Mouse (Mus musculus) hindbrain, embryonic 16.5 days (tissue): Measurements from ENCODE around the gene BC035044. TPM values are rescaled to one million over a fixed set of nuclear protein-coding genes. Genes with fewer than 3 reads are reported as not detected.

ENCODE experiments used
- ATAC-seq: fragments of 200-750 bp; cut with Nextera tagmentation; 2 replicates; pipeline ENCODE4 v1.8.0; 2017; ENCODE audit warnings: moderate TSS enrichment, moderate library complexity
- H3K27ac ChIP-seq: fragments of 300-500 bp; sonication (generic); 2 replicates; pipeline ENCODE4 v1.5.1; 2014; ENCODE audit warnings: low read depth, mild to moderate bottlenecking, control low read depth, low read length, moderate library complexity
- H3K27me3 ChIP-seq: fragments of 300-500 bp; sonication (generic); replicated peaks from 2 replicates; pipeline ENCODE4 v1.6.1; 2014; ENCODE audit warnings: low read length; ENCODE audit not compliant: control insufficient read depth, insufficient read depth
- H3K36me3 ChIP-seq: fragments of 300-500 bp; sonication (generic); 2 replicates; pipeline ENCODE4 v1.6.1; 2014; ENCODE audit warnings: mild to moderate bottlenecking, low read length, moderate library complexity, mixed read lengths; ENCODE audit not compliant: control insufficient read depth, insufficient read depth
- H3K4me1 ChIP-seq: fragments of 300-500 bp; sonication (generic); 2 replicates; pipeline ENCODE4 v1.6.1; 2014; ENCODE audit warnings: low read depth, low read length; ENCODE audit not compliant: control insufficient read depth, insufficient read depth
- H3K4me2 ChIP-seq: fragments of 300-500 bp; sonication (generic); 2 replicates; pipeline ENCODE4 v1.6.1; 2014; ENCODE audit warnings: mild to moderate bottlenecking, low read length, control low read depth, moderate library complexity
- H3K4me3 ChIP-seq: fragments of 300-500 bp; sonication (generic); 2 replicates; pipeline ENCODE4 v1.5.1; 2014; ENCODE audit warnings: mild to moderate bottlenecking, low read length, control low read depth, moderate library complexity
- H3K9ac ChIP-seq: fragments of 300-500 bp; sonication (generic); 2 replicates; pipeline ENCODE4 v1.6.1; 2014; ENCODE audit warnings: low read depth, mild to moderate bottlenecking, control low read depth, low read length, moderate library complexity
- H3K9me3 ChIP-seq: fragments of 300-500 bp; sonication (generic); 2 replicates; pipeline ENCODE4 v1.6.1; 2014; ENCODE audit warnings: mild to moderate bottlenecking, low read length, moderate library complexity; ENCODE audit not compliant: control insufficient read depth
- whole genome bisulfite sequencing: fragments of 180-500 bp; shearing (Covaris S2); extraction: QIAGEN DNeasy Blood & Tissue Kit; methylation state at CpG from one replicate; pipeline ENCODE4 v1.1.7; 2014; 5-methylcytosine and 5-hydroxymethylcytosine counted together
- polyA plus RNA-seq: library from polyadenylated mRNA; unstranded; fragments of >200 nt; fragmentation: Nextera tagmentation; extraction: Ambion mirVana; gene quantifications from 2 replicates; pipeline ENCODE4 v1.2.1, GENCODE M21; 2015

BC035044 gene
- polyA plus RNA-seq, 1 experiment from 2014 or later = 0.49 TPM

GRCm38 (mm10) chr6:128854024-128854820 is 36.7 kb downstream of the BC035044 start:
- Histone ChIP-seq H3K36me3 (no peaks in the 10 kb centered on the region), H3K27ac (no peak overlapping the region), H3K9me3 (no peaks in the 10 kb centered on the region), H3K4me1 (no peaks in the 10 kb centered on the region), H3K9ac (no peak overlapping the region), H3K27me3 (no peaks in the 10 kb centered on the region), H3K4me2 (peak overlapping the region; percentile 10), H3K4me3 (no peak overlapping the region)
- 44% methylated on average over 12 of the region's 12 CpGs for WGBS
- ATAC-seq = peak; percentile 66; the same call in 1 of the 2 replicates

DNA sequence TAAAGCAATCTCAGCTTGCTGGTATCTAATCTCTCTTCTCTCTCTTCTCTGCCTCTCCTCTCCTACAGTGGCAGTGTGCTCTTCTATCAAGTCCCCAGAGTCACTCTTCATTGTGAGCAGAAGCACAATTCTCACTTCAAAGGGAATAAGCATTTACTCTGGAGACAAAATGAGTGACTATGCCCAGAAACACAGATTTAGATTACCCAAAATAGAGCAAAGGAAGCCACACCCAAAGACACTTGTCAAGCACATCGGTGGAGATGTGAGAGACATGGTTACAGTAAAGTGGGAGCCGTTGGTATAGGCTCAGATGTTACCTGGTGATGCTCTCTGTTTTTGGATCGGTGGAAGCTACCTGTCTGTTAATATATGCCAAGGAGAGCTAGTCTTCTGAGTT is 38.2 kb downstream of the BC035044 start:
- no peaks in the 10 kb centered on the region for H3K9me3 ChIP-seq
- H3K27ac ChIP-seq = no peak overlapping the region
- H3K27me3 ChIP-seq = no peaks in the 10 kb centered on the region
- WGBS = 80% methylated on average over 3 of the region's 3 CpGs
- H3K9ac ChIP-seq = no peak overlapping the region
- H3K36me3 ChIP-seq = no peaks in the 10 kb centered on the region
- no peaks in the 10 kb centered on the region for H3K4me1 ChIP-seq
- H3K4me3 ChIP-seq = no peak overlapping the region
- no peak overlapping the region for H3K4me2 ChIP-seq
- no peak for ATAC-seq

DNA sequence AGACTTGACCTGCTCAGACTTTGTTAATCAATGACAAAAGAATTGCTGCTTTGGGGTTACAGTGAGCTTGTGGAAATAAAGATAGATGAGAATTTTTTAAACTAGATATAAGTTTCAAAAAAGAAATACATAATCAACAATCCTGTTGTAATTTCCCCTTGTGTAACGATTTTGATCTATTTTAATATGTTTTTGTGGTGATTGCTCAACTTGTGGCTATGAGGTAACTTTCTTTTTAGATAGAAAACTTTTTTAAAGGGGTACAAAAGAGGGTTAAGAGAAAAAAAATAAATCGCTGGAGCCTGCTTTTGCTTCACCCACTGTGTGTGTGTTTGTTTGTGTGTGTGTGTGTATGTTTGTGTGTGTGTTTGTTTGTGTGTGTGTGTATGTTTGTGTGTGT is 39.8 kb downstream of the BC035044 start:
- H3K9me3 ChIP-seq = no peaks in the 10 kb centered on the region
- H3K36me3 ChIP-seq = no peaks in the 10 kb centered on the region
- no peaks in the 10 kb centered on the region for H3K27me3 ChIP-seq
- no peak overlapping the region for H3K4me3 ChIP-seq
- no peak overlapping the region for H3K4me2 ChIP-seq
- no peaks in the 10 kb centered on the region for H3K4me1 ChIP-seq
- H3K9ac ChIP-seq = no peak overlapping the region
- no peak for ATAC-seq
- H3K27ac ChIP-seq = no peak overlapping the region
- 92% methylated on average over 2 of the region's 2 CpGs for WGBS

DNA sequence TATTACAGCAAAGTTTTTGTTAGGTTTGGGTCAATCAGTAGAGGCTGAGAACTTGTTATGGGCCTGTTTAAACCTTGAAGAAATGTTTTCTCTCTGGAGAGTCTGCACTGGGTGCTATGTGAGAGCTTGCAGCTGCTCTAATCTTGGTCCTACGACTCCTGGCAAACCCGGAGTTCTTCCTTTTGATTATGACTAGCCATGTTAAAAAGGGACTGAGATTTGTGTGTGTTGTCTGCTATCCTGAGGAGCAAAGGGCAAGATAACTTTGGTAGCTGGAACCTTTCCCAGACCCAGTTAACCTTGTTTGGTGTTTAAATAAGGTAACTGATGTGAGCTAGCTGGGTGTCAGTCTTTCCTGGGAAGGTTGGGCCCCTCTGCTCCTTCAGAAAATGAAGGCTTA is 40.3 kb downstream of the BC035044 start:
- H3K9ac ChIP-seq = no peak overlapping the region
- H3K27me3 ChIP-seq = no peaks in the 10 kb centered on the region
- no peaks in the 10 kb centered on the region for H3K9me3 ChIP-seq
- no peak overlapping the region for H3K4me2 ChIP-seq
- no peaks in the 10 kb centered on the region for H3K4me1 ChIP-seq
- no peak for ATAC-seq
- no peak overlapping the region for H3K4me3 ChIP-seq
- H3K36me3 ChIP-seq = no peaks in the 10 kb centered on the region
- WGBS = 77% methylated on average over 2 of the region's 2 CpGs
- no peak overlapping the region for H3K27ac ChIP-seq

- Histone ChIP-seq H3K4me2 (no peak overlapping the region), H3K9ac (no peak overlapping the region), H3K36me3 (no peaks in the 10 kb centered on the region), H3K27me3 (no peaks in the 10 kb centered on the region), H3K27ac (no peak overlapping the region), H3K4me3 (no peak overlapping the region), H3K4me1 (no peaks in the 10 kb centered on the region), H3K9me3 (no peaks in the 10 kb centered on the region)
- WGBS = 53% methylated on average over 2 of the region's 2 CpGs
- no peak for ATAC-seq
These were observed 41.0 kb downstream of the BC035044 start for GRCm38 (mm10) chr6:128849902-128850301.

DNA sequence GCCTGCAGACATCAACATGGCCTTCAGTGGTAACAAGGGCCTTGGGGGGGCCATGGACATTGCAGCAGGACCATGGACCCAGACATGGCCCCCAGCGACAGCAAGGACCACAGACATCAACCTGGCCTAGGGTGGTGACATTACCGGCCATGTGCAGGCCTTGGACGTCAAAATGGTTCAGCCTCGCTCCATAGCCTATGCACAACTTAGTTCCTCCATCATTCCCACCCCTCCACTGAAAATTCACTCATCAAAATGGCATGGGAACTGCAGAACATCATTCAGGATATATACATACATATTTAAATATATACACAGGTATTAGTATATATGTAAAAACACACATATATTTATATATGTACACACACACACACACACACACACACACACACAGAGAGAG is 43.5 kb downstream of the BC035044 start:
- H3K9me3 ChIP-seq = no peaks in the 10 kb centered on the region
- H3K4me3 ChIP-seq = no peak overlapping the region
- peaks cover 4% of the 10 kb centered on the region; the same call in 1 of the 2 replicates for H3K4me1 ChIP-seq
- H3K27me3 ChIP-seq = no peaks in the 10 kb centered on the region
- no peak overlapping the region for H3K4me2 ChIP-seq
- no peaks in the 10 kb centered on the region for H3K36me3 ChIP-seq
- no peak overlapping the region for H3K27ac ChIP-seq
- no peak overlapping the region for H3K9ac ChIP-seq
- ATAC-seq = no peak
- WGBS = 89% methylated on average over 4 of the region's 4 CpGs

DNA sequence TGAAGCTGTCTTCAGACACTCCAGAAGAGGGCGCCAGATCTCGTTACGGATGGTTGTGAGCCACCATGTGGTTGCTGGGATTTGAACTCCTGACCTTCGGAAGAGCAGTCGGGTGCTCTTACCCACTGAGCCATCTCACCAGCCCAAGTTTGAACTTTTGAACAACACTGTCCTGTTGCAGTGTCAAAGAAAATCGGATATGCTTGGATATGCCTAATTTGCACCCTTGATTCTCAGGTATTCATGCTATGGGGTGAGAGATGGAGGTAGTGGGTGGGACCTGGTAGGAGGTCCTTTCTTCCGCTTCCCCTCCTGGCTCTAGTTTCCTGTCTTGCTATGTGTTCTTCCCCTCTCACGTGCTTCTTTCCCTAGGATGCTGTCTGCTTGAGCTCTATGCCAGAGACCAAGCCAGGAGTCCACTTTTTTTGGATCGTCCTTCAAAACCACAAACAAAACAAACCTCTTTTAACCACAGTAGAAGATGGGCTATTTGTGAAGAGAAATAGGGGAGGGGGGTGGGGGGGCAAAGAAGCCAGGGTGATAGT is 44.9 kb downstream of the BC035044 start:
- Histone ChIP-seq H3K36me3 (no peaks in the 10 kb centered on the region), H3K27me3 (no peaks in the 10 kb centered on the region), H3K4me3 (no peak overlapping the region), H3K4me1 (peaks cover 8% of the 10 kb centered on the region; the same call in 1 of the 2 replicates), H3K4me2 (no peak overlapping the region), H3K9me3 (no peaks in the 10 kb centered on the region), H3K27ac (no peak overlapping the region), H3K9ac (no peak overlapping the region)
- WGBS = 74% methylated on average over 6 of the region's 9 CpGs
- ATAC-seq = no peak

- Histone ChIP-seq H3K9me3 (no peaks in the 10 kb centered on the region), H3K36me3 (no peaks in the 10 kb centered on the region), H3K9ac (no peak overlapping the region), H3K4me3 (no peak overlapping the region), H3K27me3 (no peaks in the 10 kb centered on the region), H3K27ac (no peak overlapping the region), H3K4me2 (0 out of 2 replicates have a peak overlapping the region, but pooled peaks have one; percentile 4), H3K4me1 (peaks cover 8% of the 10 kb centered on the region; the same call in 1 of the 2 replicates)
- no peak for ATAC-seq
- 28% methylated on average over 7 of the region's 7 CpGs for WGBS
These were observed 45.5 kb downstream of the BC035044 start for GRCm38 (mm10) chr6:128845319-128845979.

DNA sequence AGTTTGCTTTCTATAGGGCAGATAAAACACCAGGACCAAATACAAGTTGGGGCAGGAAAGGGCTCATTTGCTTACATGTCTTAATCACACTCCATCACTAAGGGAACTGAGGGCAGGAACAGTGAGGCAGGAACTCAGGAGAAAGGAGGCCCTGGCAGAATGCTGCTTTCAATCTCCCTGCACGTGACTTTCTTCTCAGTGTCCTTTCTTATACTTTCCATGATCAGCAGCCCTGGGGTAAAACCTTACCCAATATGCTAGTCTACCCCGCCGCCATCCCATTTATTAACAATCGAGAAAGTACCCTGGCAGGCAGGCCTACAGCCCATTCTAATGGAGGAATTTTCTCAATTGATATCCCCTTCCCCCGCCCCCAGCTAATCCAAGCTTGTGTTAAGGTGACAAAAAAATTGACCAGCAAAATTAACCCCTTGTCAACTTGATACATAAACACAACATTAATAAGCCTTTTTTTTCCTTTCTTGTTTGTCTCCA is 46.3 kb downstream of the BC035044 start:
- Histone ChIP-seq H3K4me1 (peaks cover 10% of the 10 kb centered on the region; the same call in 1 of the 2 replicates), H3K36me3 (no peaks in the 10 kb centered on the region), H3K4me2 (peak overlapping the region; percentile 74), H3K4me3 (no peak overlapping the region), H3K9me3 (no peaks in the 10 kb centered on the region), H3K27me3 (no peaks in the 10 kb centered on the region), H3K27ac (peak overlapping the region; percentile 37), H3K9ac (no peak overlapping the region)
- no peak for ATAC-seq
- WGBS = 86% methylated on average over 5 of the region's 5 CpGs
